Mouse (Mus musculus) neural tube, embryonic 11.5 days (tissue): ENCODE measurements at regions not wholly inside any gene's neighbourhood (a gene's known extent, or its start where the extent isn't known, plus 50 kb on each side); places are given as distances from the start of the nearest gene placed in this dataset.
A peak's percentile ranks its signal among the peaks of the same experiment; 100 is the strongest.

Experiments used
- ATAC-seq: fragments of 200-750 bp; cut with Nextera tagmentation; 2 replicates; pipeline ENCODE4 v1.8.0; 2017; ENCODE audit warnings: moderate number of reproducible peaks, mild to moderate bottlenecking, moderate TSS enrichment, moderate library complexity; ENCODE audit not compliant: insufficient read depth, low FRiP score, low TSS enrichment
- DNase-seq: peaks from one replicate; pipeline ENCODE4 v3.0.0-alpha.2; 2015; ENCODE audit warnings: low spot score
- H3K27ac ChIP-seq: fragments of 300-500 bp; sonication (generic); 2 replicates; pipeline ENCODE4 v1.5.1; 2014; ENCODE audit warnings: low read depth, mild to moderate bottlenecking, low read length
- H3K27me3 ChIP-seq: fragments of 300-500 bp; sonication (generic); 2 replicates; pipeline ENCODE4 v1.6.1; 2014; ENCODE audit warnings: mild to moderate bottlenecking, low read length, mixed read lengths; ENCODE audit not compliant: control insufficient read depth, insufficient read depth
- H3K36me3 ChIP-seq: fragments of 300-500 bp; sonication (generic); 2 replicates; pipeline ENCODE4 v1.6.1; 2014; ENCODE audit warnings: mild to moderate bottlenecking, low read length, moderate library complexity, mixed read lengths; ENCODE audit not compliant: control insufficient read depth, insufficient read depth
- H3K4me1 ChIP-seq: fragments of 300-500 bp; sonication (generic); 2 replicates; pipeline ENCODE4 v1.6.1; 2014; ENCODE audit warnings: low read length, mixed read lengths; ENCODE audit not compliant: control insufficient read depth, insufficient read depth
- H3K4me2 ChIP-seq: fragments of 300-500 bp; sonication (generic); 2 replicates; pipeline ENCODE4 v1.6.1; 2014; ENCODE audit warnings: low read depth, mild to moderate bottlenecking, moderate library complexity
- H3K4me3 ChIP-seq: fragments of 300-500 bp; sonication (generic); 2 replicates; pipeline ENCODE4 v1.5.1; 2014; ENCODE audit warnings: low read depth, low read length
- H3K9ac ChIP-seq: fragments of 300-500 bp; sonication (generic); 2 replicates; pipeline ENCODE4 v1.6.1; 2014; ENCODE audit warnings: mild to moderate bottlenecking, low read length
- H3K9me3 ChIP-seq: fragments of 300-500 bp; sonication (generic); 2 replicates; pipeline ENCODE4 v1.6.1; 2016; ENCODE audit warnings: low read length; ENCODE audit not compliant: control insufficient read depth
- WGBS: fragments of 180-500 bp; shearing (Covaris S2); extraction: QIAGEN DNeasy Blood & Tissue Kit; methylation state at CpG from one replicate; pipeline ENCODE4 v1.1.7; 2014; 5-methylcytosine and 5-hydroxymethylcytosine counted together

- no peak overlapping the region for H3K27ac ChIP-seq
- ATAC-seq = no peak
- no peak overlapping the region for H3K4me3 ChIP-seq
- no peaks in the 10 kb centered on the region for H3K36me3 ChIP-seq
- H3K9me3 ChIP-seq = no peaks in the 10 kb centered on the region
- no peak for DNase-seq
- no peak overlapping the region for H3K4me2 ChIP-seq
- WGBS = 59% methylated on average over 9 of the region's 9 CpGs
- H3K27me3 ChIP-seq = no peaks in the 10 kb centered on the region
- no peaks in the 10 kb centered on the region for H3K4me1 ChIP-seq
- H3K9ac ChIP-seq = no peak overlapping the region
These were observed 106.6 kb upstream of the Arglu1 start for GRCm38 (mm10) chr8:8796951-8797350.

- Histone ChIP-seq H3K4me2 (no peak overlapping the region), H3K36me3 (no peaks in the 10 kb centered on the region), H3K4me3 (no peak overlapping the region), H3K27me3 (no peaks in the 10 kb centered on the region), H3K27ac (no peak overlapping the region), H3K4me1 (no peaks in the 10 kb centered on the region), H3K9me3 (no peaks in the 10 kb centered on the region), H3K9ac (no peak overlapping the region)
- DNase-seq = no peak
- WGBS = 63% methylated on average over 6 of the region's 6 CpGs
- ATAC-seq = no peak
These were observed 104.4 kb upstream of the Arglu1 start for GRCm38 (mm10) chr8:8794711-8795110.

- 36% methylated on average over 15 of the region's 15 CpGs for WGBS
- H3K27me3 ChIP-seq = no peaks in the 10 kb centered on the region
These were observed 89.6 kb upstream of the Arglu1 start for GRCm38 (mm10) chr8:8779931-8780330.

GRCm38 (mm10) chr8:8774496-8775015 is 84.2 kb upstream of the Arglu1 start:
- no peaks in the 10 kb centered on the region for H3K27me3 ChIP-seq
- ATAC-seq (no peak), DNase-seq (no peak)
- H3K4me3 ChIP-seq = no peak overlapping the region
- H3K36me3 ChIP-seq = no peaks in the 10 kb centered on the region
- WGBS = 23% methylated on average over 5 of the region's 5 CpGs
- no peaks in the 10 kb centered on the region for H3K9me3 ChIP-seq
- H3K4me2 ChIP-seq = no peak overlapping the region
- H3K27ac ChIP-seq = no peak overlapping the region
- H3K9ac ChIP-seq = no peak overlapping the region
- peaks cover 1% of the 10 kb centered on the region; the same call in 1 of the 2 replicates for H3K4me1 ChIP-seq

More at GRCm38 (mm10) chr8:8779931-8780330, 89.6 kb upstream of the Arglu1 start:
- H3K9ac ChIP-seq = no peak overlapping the region
- H3K36me3 ChIP-seq = no peaks in the 10 kb centered on the region
- ATAC-seq (peak; percentile 69), DNase-seq (peak; percentile 58)
- peaks cover 6% of the 10 kb centered on the region for H3K4me1 ChIP-seq
- H3K9me3 ChIP-seq = no peaks in the 10 kb centered on the region
- H3K4me2 ChIP-seq = no peak overlapping the region
- H3K4me3 ChIP-seq = no peak overlapping the region
- H3K27ac ChIP-seq = no peak overlapping the region

- H3K27me3 ChIP-seq = no peaks in the 10 kb centered on the region
- no peak overlapping the region for H3K4me3 ChIP-seq
- DNase-seq (no peak), ATAC-seq (no peak)
- H3K4me2 ChIP-seq = no peak overlapping the region
- no peaks in the 10 kb centered on the region for H3K36me3 ChIP-seq
- H3K4me1 ChIP-seq = no peaks in the 10 kb centered on the region
- H3K9me3 ChIP-seq = no peaks in the 10 kb centered on the region
- no peak overlapping the region for H3K27ac ChIP-seq
- 84% methylated on average over 5 of the region's 5 CpGs for WGBS
- no peak overlapping the region for H3K9ac ChIP-seq
These were observed 82.1 kb upstream of the Arglu1 start for GRCm38 (mm10) chr8:8772424-8772823.

GRCm38 (mm10) chr8:8770397-8770796 is 80.1 kb upstream of the Arglu1 start:
- no peak for ATAC-seq
- Histone ChIP-seq H3K27me3 (no peaks in the 10 kb centered on the region), H3K4me2 (no peak overlapping the region), H3K9ac (no peak overlapping the region), H3K4me1 (no peaks in the 10 kb centered on the region), H3K36me3 (no peaks in the 10 kb centered on the region), H3K27ac (no peak overlapping the region), H3K9me3 (no peaks in the 10 kb centered on the region), H3K4me3 (no peak overlapping the region)
- WGBS = 76% methylated on average over 8 of the region's 8 CpGs
- DNase-seq = no peak

- 77% methylated on average over 12 of the region's 12 CpGs for WGBS
- DNase-seq (no peak), ATAC-seq (no peak)
- Histone ChIP-seq H3K4me3 (no peak overlapping the region), H3K9ac (no peak overlapping the region), H3K4me1 (no peaks in the 10 kb centered on the region), H3K4me2 (no peak overlapping the region), H3K27ac (no peak overlapping the region), H3K36me3 (no peaks in the 10 kb centered on the region), H3K27me3 (no peaks in the 10 kb centered on the region), H3K9me3 (no peaks in the 10 kb centered on the region)
These were observed 72.0 kb upstream of the Arglu1 start for GRCm38 (mm10) chr8:8762354-8762753.

- ATAC-seq (no peak), DNase-seq (no peak)
- Histone ChIP-seq H3K36me3 (no peaks in the 10 kb centered on the region), H3K9ac (no peak overlapping the region), H3K27me3 (no peaks in the 10 kb centered on the region), H3K9me3 (no peaks in the 10 kb centered on the region), H3K4me2 (no peak overlapping the region), H3K27ac (no peak overlapping the region), H3K4me1 (no peaks in the 10 kb centered on the region), H3K4me3 (no peak overlapping the region)
- 88% methylated on average over 8 of the region's 8 CpGs for WGBS
These were observed 68.0 kb upstream of the Arglu1 start for GRCm38 (mm10) chr8:8758283-8758682.

- Histone ChIP-seq H3K4me1 (no peaks in the 10 kb centered on the region), H3K36me3 (no peaks in the 10 kb centered on the region), H3K4me3 (no peak overlapping the region), H3K9me3 (no peaks in the 10 kb centered on the region), H3K27ac (no peak overlapping the region), H3K9ac (no peak overlapping the region), H3K27me3 (no peaks in the 10 kb centered on the region), H3K4me2 (no peak overlapping the region)
- ATAC-seq (no peak), DNase-seq (no peak)
- WGBS = 90% methylated on average over 15 of the region's 15 CpGs
These were observed 60.9 kb upstream of the Arglu1 start for GRCm38 (mm10) chr8:8751208-8751607.
